Mouse (Mus musculus): ENCODE results near the gene Plch1. TPM values are rescaled to one million over a fixed set of nuclear protein-coding genes. Genes with fewer than 3 reads are reported as not detected.

Plch1 gene
- polyA plus RNA-seq, 1 experiment: not detected

DNA sequence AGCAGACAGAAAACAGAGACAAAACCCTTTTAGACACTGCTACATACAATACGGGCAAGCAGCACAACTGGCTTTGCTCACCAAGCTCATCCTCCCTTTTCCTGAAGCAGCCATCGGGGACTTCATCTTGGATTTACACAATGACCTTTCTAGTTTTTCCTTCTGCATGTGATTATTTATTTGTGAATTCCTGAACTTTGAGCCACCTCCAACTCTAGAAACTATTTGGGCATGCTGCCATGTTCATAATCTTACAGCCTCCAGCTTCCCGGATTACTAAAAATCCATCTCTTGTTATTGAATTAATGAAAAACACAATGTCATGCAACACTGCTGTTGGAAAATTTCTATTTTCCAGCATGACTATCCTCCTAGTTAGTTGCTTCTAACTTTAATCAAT lies 84.1 kb downstream of the Plch1 start:
- H3K4me3 ChIP-seq (replicated peaks; ENCODE audit: control insufficient read depth, low read depth, low read length): no peak overlapping the region
- TF ChIP-seq CTCF (IDR thresholded peaks at IDR 0.05; ENCODE audit: control insufficient read depth, insufficient read depth, low read length) (no peak), POLR2A (IDR thresholded peaks at IDR 0.05; ENCODE audit: borderline replicate concordance, control insufficient read depth, low read depth, low read length) (no peak)
- no peak overlapping the region for H3K27ac ChIP-seq (ENCODE audit: control insufficient read depth, insufficient read depth, low read depth, low read length, poor library complexity)
- no peaks in the 10 kb centered on the region for H3K4me1 ChIP-seq (ENCODE audit: control insufficient read depth, insufficient read depth, low read length)
- 83% methylated on average over 3 of the region's 3 CpGs for WGBS

DNA sequence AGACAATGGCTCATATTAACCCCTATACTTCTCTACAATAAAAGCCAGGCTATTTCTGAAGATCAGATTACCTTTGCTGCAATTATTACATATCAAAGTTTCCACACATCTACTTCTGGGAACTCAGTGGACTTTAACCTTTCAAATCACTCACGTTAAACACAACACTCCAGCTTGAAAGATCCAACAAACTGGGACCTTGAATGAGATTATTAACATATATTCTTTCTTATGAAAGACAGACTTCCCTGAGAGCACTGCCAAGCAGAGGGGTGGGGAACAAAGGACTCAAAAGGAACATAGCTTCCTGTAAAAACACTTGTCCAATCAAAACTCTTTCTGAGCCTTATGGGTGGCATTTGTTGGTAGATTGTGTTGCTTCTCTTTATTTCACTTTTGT lies 85.1 kb downstream of the Plch1 start:
- no peak overlapping the region for H3K4me3 ChIP-seq (replicated peaks; ENCODE audit: control insufficient read depth, low read depth, low read length)
- no peak for TF ChIP-seq POLR2A (IDR thresholded peaks at IDR 0.05; ENCODE audit: borderline replicate concordance, control insufficient read depth, low read depth, low read length)
- TF ChIP-seq CTCF (IDR thresholded peaks at IDR 0.05; ENCODE audit: control insufficient read depth, insufficient read depth, low read length): no peak
- H3K4me1 ChIP-seq (ENCODE audit: control insufficient read depth, insufficient read depth, low read length): no peaks in the 10 kb centered on the region
- 62% methylated on average over 1 of the region's 1 CpGs for WGBS
- H3K27ac ChIP-seq (ENCODE audit: control insufficient read depth, insufficient read depth, low read depth, low read length, poor library complexity): no peak overlapping the region

DNA sequence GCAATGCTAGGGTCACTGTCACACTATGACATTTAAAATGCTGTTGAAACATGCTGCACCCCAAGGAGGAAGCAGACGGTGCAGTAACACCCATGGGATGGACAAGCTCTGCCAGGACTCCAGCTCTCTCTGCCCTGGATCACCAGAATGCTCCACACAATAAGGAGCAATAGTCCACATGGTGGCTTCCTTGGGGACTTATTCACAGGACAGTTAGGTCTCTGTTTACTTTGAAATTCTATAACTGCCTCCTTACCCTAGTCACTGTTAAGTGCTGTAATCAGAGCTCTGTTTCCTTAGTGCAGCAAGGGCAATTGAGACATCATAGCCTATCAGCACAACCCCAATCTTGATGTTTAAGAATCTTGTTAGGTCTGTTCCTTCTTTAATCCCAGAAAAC lies 92.4 kb downstream of the Plch1 start:
- 59% methylated on average over 1 of the region's 1 CpGs for WGBS
- Histone ChIP-seq H3K4me3 (replicated peaks; ENCODE audit: control insufficient read depth, low read depth, low read length) (no peak overlapping the region), H3K27ac (ENCODE audit: control insufficient read depth, insufficient read depth, low read depth, low read length, poor library complexity) (no peak overlapping the region), H3K4me1 (ENCODE audit: control insufficient read depth, insufficient read depth, low read length) (no peaks in the 10 kb centered on the region)
- TF ChIP-seq POLR2A (IDR thresholded peaks at IDR 0.05; ENCODE audit: borderline replicate concordance, control insufficient read depth, low read depth, low read length) (no peak), CTCF (IDR thresholded peaks at IDR 0.05; ENCODE audit: control insufficient read depth, insufficient read depth, low read length) (no peak)

DNA sequence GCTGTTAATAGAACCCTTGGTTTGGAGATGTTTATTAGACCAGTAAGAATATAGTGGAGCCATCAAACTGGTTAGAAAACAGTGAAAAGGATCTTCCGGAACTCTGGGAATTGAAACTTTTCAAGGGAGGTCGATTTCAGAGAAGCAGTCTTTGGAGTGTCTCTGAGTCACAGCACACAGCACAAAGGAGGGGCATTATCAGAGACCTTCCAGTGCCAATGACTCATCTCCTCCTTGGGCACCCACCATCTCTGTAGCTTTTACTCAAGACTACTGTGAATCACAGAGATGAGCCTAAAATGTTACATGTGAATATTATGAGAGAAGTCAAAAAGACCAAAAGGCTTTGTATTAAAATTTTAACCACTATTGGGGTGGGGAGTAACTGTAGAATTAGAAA lies 93.8 kb downstream of the Plch1 start:
- no peaks in the 10 kb centered on the region for H3K4me1 ChIP-seq (ENCODE audit: control insufficient read depth, insufficient read depth, low read length)
- H3K27ac ChIP-seq (ENCODE audit: control insufficient read depth, insufficient read depth, low read depth, low read length, poor library complexity): no peak overlapping the region
- WGBS: 73% methylated on average over 2 of the region's 2 CpGs
- TF ChIP-seq POLR2A (IDR thresholded peaks at IDR 0.05; ENCODE audit: borderline replicate concordance, control insufficient read depth, low read depth, low read length): no peak
- TF ChIP-seq CTCF (IDR thresholded peaks at IDR 0.05; ENCODE audit: control insufficient read depth, insufficient read depth, low read length): no peak
- H3K4me3 ChIP-seq (replicated peaks; ENCODE audit: control insufficient read depth, low read depth, low read length): no peak overlapping the region

DNA sequence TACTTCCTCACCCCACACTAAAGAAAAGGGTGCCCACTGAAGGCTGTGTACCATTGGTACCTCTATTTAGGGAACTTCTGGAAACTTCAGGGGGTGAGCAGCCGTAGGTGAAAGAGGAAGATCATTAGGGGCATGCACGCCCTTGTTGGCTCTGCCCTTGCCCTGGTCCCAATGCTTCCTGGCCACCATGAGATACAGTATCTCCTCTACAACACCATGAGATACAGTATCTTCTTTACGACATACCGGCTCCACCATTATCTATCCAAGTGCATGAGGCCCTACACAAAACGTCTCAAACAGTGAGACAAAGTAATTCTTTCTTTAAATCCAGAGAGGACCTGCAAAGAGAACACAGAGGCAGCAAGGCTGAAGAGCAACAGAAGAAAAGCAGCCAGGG lies 98.6 kb downstream of the Plch1 start:
- TF ChIP-seq CTCF (IDR thresholded peaks at IDR 0.05; ENCODE audit: control insufficient read depth, insufficient read depth, low read length): no peak
- no peak for TF ChIP-seq POLR2A (IDR thresholded peaks at IDR 0.05; ENCODE audit: borderline replicate concordance, control insufficient read depth, low read depth, low read length)
- H3K4me3 ChIP-seq (replicated peaks; ENCODE audit: control insufficient read depth, low read depth, low read length): no peak overlapping the region

DNA sequence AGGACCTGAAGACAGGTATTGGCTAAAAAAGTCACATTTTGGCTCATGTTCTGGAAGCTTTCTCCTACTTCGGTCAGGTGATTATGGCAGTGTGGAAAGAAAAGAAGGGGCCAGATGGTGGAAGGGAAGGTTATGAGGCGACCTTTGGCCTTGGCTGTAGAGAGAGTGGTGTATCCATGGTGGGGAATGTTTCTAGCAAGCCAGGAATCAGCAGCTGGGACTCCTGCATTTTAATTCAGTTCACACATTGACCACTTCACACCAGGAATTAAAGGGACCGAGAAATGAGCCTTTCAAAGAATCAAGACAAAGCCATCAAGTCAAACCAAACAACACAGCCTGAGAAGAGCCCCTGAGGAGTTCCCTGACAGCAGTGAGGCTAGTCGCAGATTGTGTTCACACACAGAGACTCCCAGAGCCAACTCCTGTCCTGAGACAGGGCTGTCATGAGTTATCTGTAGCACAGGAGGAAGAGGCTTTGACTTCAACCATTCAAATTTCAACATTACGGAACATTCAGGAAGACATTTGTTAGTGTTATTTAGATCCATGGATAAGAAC lies 112.4 kb downstream of the Plch1 start:
- Histone ChIP-seq H3K4me1 (ENCODE audit: control insufficient read depth, insufficient read depth, low read length) (no peaks in the 10 kb centered on the region), H3K27ac (ENCODE audit: control insufficient read depth, insufficient read depth, low read depth, low read length, poor library complexity) (no peak overlapping the region), H3K4me3 (replicated peaks; ENCODE audit: control insufficient read depth, low read depth, low read length) (no peak overlapping the region)
- WGBS: 67% methylated on average over 5 of the region's 5 CpGs
- TF ChIP-seq CTCF (IDR thresholded peaks at IDR 0.05; ENCODE audit: control insufficient read depth, insufficient read depth, low read length) (no peak), POLR2A (IDR thresholded peaks at IDR 0.05; ENCODE audit: borderline replicate concordance, control insufficient read depth, low read depth, low read length) (no peak)

More for the DNA sequence above, 98.6 kb downstream of the Plch1 start:
- Histone ChIP-seq H3K4me1 (ENCODE audit: control insufficient read depth, insufficient read depth, low read length) (no peaks in the 10 kb centered on the region), H3K27ac (ENCODE audit: control insufficient read depth, insufficient read depth, low read depth, low read length, poor library complexity) (no peak overlapping the region)
- 54% methylated on average over 5 of the region's 5 CpGs for whole genome bisulfite sequencing

DNA sequence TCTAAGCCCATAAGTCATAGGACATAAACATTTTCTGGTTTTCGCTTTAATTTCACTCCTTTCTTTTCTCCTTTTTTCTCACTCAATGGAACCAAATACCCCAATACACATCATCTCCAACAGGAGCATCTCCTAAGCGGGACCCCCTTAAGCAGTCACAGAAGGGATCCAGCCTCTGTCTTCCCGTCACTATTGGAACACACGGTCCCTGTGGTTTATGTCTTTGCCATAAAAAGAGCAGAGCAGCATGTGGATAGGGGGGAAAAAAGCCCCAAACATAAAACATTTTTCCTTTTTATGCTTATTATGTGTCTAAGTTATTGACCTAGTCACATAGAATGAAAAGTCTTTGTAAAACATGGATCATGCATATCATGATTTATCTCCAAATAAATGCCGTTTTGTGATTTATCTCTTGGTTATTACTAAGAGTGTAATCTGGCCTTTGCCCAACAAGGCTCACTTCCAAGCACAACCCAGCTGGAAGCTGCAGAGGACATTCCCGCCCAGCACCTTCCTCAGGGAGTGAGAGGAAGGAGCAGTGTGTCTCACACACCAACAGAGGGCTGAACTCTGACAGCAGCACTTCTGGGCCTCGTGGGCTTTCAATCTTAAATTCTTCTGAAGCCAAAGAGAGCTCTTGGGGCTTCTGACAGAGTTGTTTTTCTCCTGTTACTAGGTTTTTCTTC lies 126.5 kb downstream of the Plch1 start:
- 70% methylated on average over 7 of the region's 7 CpGs for WGBS
- TF ChIP-seq POLR2A (IDR thresholded peaks at IDR 0.05; ENCODE audit: borderline replicate concordance, control insufficient read depth, low read depth, low read length) (no peak), CTCF (IDR thresholded peaks at IDR 0.05; ENCODE audit: control insufficient read depth, insufficient read depth, low read length) (no peak)
- H3K4me3 ChIP-seq (replicated peaks; ENCODE audit: control insufficient read depth, low read depth, low read length): no peak overlapping the region

DNA sequence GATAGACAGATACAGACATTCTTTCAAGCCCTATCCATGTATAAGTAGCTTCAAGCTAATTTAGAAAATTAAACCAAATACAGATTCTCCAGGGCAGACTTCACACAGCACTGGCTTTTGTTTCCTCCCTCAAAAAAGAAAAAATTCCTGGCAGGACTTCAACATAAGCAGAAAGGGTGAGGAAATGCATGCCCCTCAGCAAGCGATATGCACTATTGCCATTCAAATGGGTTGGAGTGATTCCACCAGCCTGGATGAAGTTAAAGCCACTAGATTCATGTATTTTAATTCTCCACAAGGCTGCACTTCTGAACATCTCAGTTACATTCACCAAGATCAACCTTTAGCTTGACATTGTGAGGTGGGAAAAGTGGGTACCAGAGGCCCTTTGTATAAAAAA lies 138.5 kb downstream of the Plch1 start:
- WGBS: 85% methylated on average over 1 of the region's 1 CpGs
- TF ChIP-seq CTCF (IDR thresholded peaks at IDR 0.05; ENCODE audit: control insufficient read depth, insufficient read depth, low read length): no peak
- no peak for TF ChIP-seq POLR2A (IDR thresholded peaks at IDR 0.05; ENCODE audit: borderline replicate concordance, control insufficient read depth, low read depth, low read length)

More for the DNA sequence above, 126.5 kb downstream of the Plch1 start:
- no peak overlapping the region for H3K27ac ChIP-seq (ENCODE audit: control insufficient read depth, insufficient read depth, low read depth, low read length, poor library complexity)
- no peaks in the 10 kb centered on the region; the same call in 1 of the 2 replicates for H3K4me1 ChIP-seq (ENCODE audit: control insufficient read depth, insufficient read depth, low read length)

More for the DNA sequence above, 138.5 kb downstream of the Plch1 start:
- Histone ChIP-seq H3K27ac (ENCODE audit: control insufficient read depth, insufficient read depth, low read depth, low read length, poor library complexity) (no peak overlapping the region), H3K4me3 (replicated peaks; ENCODE audit: control insufficient read depth, low read depth, low read length) (no peak overlapping the region), H3K4me1 (ENCODE audit: control insufficient read depth, insufficient read depth, low read length) (no peaks in the 10 kb centered on the region)
